Mouse (Mus musculus): ENCODE data around the gene Apc2.

The Apc2 gene

DNA sequence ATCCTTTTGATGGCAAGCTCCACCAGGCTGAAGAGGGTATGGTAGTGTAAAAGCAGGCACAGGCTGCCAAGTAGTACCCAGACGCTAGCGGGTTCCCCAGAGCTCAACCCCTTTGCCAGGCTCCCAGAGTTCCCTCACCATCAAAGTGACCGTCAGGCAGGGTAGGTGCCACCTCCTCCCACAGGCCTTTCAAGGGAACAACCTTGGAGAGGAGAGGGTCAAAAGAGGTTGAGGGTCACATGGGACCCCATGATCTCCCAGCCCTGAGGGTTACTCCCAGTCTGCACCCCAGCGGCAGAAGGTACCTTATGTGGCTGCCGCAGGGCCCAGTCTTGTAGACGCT is 36.3 kb upstream of the Apc2 start:
- ChIA-PET CTCF (interaction anchor here in 1 of 4 experiments (1.2 kb wide), 1 partner anchor 92 kb away, joined by 3 read pairs; no protein-coding TSS in a partner anchor), POLR2A (interaction anchor here in 3 of 4 experiments (0.5 to 12.5 kb wide), 18 partner anchors 9 to 405 kb away, joined by 3 to 169 read pairs (median 4); partner anchors contain the start of genes Apc2 (in 2 of the 3), Ndufs7 (in 2 of the 3), Rps15 (in 2 of the 3) and Pcsk4 (in 1 of the 3))

DNA sequence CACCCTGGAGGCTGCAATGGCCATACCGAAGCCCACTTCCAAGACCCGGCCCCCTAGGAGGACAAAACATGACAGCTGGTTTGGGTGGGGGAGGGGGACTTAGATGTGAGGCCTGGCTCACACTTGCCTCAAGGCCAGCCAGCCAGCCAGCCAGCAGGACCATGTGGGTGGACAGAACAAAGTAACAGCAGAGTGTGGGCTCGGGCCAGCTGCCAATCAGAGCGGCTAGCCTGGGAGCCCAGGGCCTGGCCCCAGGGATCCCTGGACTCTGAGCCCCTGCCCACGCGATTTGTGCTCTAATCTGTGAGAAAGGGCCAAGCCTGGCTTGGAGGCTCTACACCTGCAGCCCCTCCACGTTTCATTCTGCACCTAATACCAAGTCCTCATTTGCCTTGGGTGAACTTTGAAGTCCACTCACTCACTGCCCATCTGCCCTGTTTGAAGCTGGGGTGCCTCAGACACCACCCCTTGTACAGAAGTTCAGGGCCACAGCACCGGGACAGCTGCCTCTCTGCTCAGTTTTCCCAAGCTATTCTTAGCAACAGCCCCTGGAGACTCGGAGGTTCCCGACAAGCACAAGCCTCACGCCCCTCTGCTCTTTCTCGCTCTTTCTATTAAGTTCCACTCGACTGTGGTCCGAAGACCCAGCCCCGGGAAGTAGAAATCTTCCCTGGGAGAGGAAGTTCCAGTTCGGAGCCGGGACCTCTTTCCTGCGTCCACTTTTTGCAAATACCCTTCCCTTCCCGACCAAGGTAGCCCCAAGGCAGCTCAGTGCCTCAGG is 35.7 kb upstream of the Apc2 start:
- ChIA-PET CTCF (interaction anchor here in 3 of 4 experiments (0.6 to 2.6 kb wide), 14 partner anchors 9 to 448 kb away, joined by 3 to 14 read pairs (median 3); partner anchors contain the start of genes Adamtsl5 (in 1 of the 3), Cbarp (in 1 of the 3) and Ndufs7 (in 1 of the 3)), POLR2A (interaction anchor here in 3 of 4 experiments (0.6 to 12.5 kb wide), 46 partner anchors 8 to 646 kb away, joined by 3 to 169 read pairs (median 5); partner anchors contain the start of genes Mum1 (in 3 of the 3), Rps15 (in 3 of the 3), Apc2 (in 2 of the 3) and Ndufs7 (in 2 of the 3))

DNA sequence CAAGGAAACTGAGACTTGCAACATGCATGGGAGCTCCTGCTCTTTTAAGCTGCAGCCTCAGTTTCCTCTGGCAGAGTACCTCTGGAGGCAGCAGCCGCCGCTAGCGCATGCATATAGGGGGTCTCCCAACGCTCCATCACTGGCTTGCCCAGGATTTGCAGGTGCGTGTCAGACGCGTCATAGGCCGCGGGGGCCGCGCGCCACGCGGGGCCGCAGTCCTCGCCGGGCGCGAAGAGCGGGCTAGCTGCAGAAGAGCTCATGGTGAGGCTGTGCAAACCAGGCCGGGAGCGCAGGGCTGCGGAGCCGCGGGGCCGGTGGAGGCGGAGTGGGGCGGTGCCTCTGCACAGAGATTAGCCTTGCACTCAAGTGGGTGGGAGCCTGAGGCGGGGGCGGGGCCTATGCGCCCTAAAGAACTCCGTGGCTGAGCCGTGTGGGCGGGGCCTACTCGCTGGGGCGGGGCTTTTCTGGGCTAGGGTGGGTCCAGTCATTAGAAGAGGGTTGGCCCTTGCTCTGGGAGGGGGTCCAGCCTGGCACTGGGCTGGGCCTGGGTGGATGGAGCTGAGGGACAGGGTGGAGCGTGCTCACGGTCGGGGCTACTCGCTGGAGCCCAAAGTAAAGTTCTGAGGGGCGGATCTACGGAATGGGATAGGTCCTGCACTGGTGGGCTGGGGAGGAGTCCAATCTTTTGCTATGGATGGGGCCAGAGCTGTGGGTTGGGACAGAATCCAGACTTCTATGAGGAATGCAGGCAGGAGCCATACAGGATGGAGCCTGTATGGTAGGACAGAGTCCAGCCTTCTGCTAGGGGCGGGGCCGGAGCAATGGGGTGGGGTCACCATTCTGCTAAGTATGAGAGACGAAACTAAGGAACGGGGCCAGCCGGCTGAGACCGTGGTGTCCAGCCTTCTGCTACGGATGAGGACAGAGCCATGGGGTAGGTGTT is 34.9 kb upstream of the Apc2 start, which contains the start of the genes Gamt and Dazap1:
TSS of gene Gamt (minus strand) at position 371 of the 943 bp plus-strand sequence.
TSS of gene Dazap1 (plus strand) at position 845 of the 943 bp plus-strand sequence.
- ChIA-PET CTCF (interaction anchor here (0.6 to 2.6 kb wide), 22 partner anchors 8 to 759 kb away, joined by 3 to 14 read pairs (median 3); partner anchors contain the start of genes Adamtsl5 (in 1 of the 4), Arid3a (in 1 of the 4), Cbarp (in 1 of the 4) and Mum1 (in 1 of the 4)), POLR2A (interaction anchor here in 3 of 4 experiments (0.6 to 12.5 kb wide), 90 partner anchors 9 to 1867 kb away, joined by 3 to 169 read pairs (median 4); partner anchors contain the start of genes Mum1 (in 3 of the 3), Rps15 (in 3 of the 3), Apc2 (in 2 of the 3) and Cirbp (in 2 of the 3))

DNA sequence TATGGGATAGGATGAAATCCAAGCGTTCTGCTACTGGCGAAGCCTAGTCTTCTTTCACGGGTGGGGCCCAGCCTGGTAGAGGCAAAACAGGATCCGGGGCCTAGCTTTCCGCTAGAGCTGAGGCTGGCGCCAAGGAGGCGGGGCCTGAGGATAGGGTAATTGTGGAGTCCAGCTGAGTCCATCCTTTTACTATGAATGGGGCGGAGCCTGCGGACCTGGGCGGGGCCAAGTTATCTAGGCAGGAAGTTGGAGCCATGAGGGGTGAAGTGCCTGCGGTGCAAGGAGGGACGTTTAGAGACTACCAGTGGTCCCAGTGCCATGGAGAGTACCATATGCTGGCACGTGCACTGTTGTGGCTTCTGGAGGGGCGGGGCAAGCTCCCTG is 34.2 kb upstream of the Apc2 start:
- ChIA-PET POLR2A (interaction anchor here in 3 of 4 experiments (0.6 to 12.5 kb wide), 84 partner anchors 8 to 1867 kb away, joined by 3 to 169 read pairs (median 4); partner anchors contain the start of genes Rps15 (in 3 of the 3), Apc2 (in 2 of the 3), Cirbp (in 2 of the 3) and Mbd3 (in 2 of the 3)), CTCF (interaction anchor here in 3 of 4 experiments (0.6 to 2.6 kb wide), 16 partner anchors 31 to 759 kb away, joined by 3 to 14 read pairs (median 4); partner anchors contain the start of genes Adamtsl5 (in 1 of the 3), Arid3a (in 1 of the 3), Cbarp (in 1 of the 3) and Mum1 (in 1 of the 3))

DNA sequence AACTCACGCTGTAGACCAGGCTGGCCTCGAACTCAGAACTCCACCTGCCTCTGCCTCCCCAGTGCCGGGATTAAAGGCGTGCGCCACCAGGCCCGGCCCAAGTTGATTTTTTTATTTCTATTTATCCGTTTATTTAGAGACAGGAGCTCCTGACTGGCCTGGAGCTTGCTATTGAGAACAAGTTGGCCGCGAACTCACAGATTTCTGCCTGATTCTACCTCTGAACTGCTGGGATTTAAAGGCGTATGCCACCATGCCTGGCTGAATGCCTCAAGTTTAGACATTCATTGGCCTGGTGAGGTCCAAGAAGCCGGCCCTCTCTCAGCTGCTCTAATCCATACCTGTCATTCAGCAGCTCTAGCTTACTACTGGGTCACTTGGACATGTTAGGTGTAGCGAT is 33.6 kb upstream of the Apc2 start:
- CTCF ChIA-PET: interaction anchor here in 3 of 4 experiments (0.6 to 2.6 kb wide), 10 partner anchors 30 to 345 kb away, joined by 3 to 18 read pairs (median 4); partner anchors contain the start of genes Mum1 (in 1 of the 3), Pcsk4 (in 1 of the 3), Reep6 (in 1 of the 3) and Rps15 (in 1 of the 3)
- POLR2A ChIA-PET: interaction anchor here in 3 of 4 experiments (0.6 to 12.5 kb wide), 63 partner anchors 9 to 667 kb away, joined by 3 to 169 read pairs (median 5); partner anchors contain the start of genes Rps15 (in 3 of the 3), Apc2 (in 2 of the 3), Mbd3 (in 2 of the 3) and Mum1 (in 2 of the 3)

DNA sequence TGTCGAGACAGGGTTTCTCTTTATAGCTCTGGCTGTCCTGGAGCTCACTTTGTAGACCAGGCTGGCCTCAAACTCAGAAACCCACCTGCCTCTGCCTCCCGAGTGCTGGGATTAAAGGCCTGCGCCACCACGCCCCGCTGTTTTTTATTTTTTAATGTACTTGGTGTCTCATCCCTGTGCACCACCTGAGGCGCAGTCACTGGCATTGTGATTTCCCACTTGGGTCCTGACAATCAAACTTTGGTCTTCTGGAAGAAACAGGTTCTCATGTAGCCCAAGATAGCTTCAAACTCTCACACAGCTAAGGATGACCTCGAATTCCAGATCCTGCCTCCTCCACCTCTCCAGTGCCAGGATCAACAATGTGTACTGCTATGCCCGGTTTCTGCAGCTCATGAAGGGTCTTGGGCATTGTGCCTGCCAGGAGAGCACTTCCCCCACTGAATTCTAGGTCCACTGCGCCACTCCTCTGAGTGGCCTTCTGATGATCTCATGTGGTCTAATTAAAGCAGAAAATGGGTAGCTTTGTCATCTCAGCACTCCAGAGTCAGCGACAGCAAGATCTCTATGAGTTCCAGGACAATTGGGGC is 32.9 kb upstream of the Apc2 start:
- ChIA-PET POLR2A (interaction anchor here (0.6 to 12.5 kb wide), 25 partner anchors 8 to 413 kb away, joined by 3 to 169 read pairs (median 12); partner anchors contain the start of genes Apc2 (in 2 of the 4), Ndufs7 (in 2 of the 4), Rps15 (in 2 of the 4) and Med16 (in 1 of the 4)), CTCF (interaction anchor here in 1 of 4 experiments (0.7 kb wide), 1 partner anchor 344 kb away, joined by 3 read pairs; no protein-coding TSS in a partner anchor)

DNA sequence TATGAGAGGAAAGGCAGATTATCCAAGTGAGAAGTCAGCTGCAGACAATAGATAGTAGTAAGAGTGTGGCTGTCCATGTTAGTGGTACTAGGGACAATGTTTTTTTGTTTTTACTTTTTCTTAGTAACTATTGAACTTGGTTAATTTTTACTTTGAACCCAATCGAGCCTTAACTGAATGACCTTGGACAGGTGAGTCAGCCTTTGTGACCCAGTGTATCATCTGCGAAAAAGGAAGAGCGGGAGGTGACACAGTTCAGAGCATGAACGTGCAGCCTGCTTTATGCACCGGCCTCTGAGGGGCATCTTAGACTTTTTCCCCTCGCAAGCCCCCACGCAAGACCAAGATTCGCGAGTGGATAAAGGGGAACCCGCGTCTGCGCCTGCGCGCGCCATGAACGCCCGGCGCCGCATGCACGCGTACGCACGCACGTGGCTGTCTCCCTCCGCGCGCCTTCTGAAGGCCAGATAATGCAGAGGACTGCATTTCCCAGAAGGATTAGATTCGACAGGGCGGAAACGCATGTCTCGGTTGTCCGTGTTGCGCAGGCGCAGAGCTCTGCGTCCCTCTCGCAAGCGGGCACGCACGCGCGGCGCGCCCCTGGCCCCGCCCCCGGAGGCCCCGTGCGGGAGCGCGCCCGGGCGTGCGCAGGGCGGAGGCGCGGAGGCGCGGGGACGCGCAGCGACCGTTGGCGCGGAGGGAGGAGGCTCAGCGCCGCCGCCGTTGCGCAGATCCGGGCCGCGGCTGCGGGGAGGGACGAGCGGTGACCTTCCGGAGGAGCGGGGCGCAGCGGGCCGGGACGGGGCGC is 31.2 kb upstream of the Apc2 start:
- ChIA-PET CTCF (interaction anchor here in 3 of 4 experiments (0.6 to 1.3 kb wide), 9 partner anchors 8 to 496 kb away, joined by 3 to 5 read pairs (median 3); partner anchors contain the start of gene Mum1 (in 1 of the 3)), POLR2A (interaction anchor here (0.6 to 12.5 kb wide), 36 partner anchors 9 to 412 kb away, joined by 3 to 169 read pairs (median 4); partner anchors contain the start of genes Rps15 (in 4 of the 4), Apc2 (in 2 of the 4), Mum1 (in 2 of the 4) and Csnk1g2 (in 1 of the 4))

DNA sequence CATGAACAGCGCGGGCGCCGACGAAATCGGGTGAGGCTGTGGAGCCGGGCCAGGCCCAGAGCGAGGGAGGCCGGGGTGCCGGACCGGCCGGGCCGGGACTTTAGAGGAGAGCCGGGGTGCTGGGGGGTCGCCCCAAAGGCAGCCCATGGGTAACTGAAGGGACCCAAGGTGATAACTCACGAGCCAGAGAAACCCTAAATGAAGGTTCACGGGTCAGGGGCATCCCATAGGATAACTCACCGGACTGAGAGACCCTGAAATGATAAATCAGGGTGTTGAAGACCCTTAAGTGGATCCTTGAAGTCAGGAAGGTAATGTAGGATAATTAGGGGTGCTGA is 30.7 kb upstream of the Apc2 start:
- POLR2A ChIA-PET: interaction anchor here (0.7 to 12.5 kb wide), 35 partner anchors 9 to 411 kb away, joined by 3 to 169 read pairs (median 4); partner anchors contain the start of genes Rps15 (in 4 of the 4), Apc2 (in 2 of the 4), Mum1 (in 2 of the 4) and Csnk1g2 (in 1 of the 4)

DNA sequence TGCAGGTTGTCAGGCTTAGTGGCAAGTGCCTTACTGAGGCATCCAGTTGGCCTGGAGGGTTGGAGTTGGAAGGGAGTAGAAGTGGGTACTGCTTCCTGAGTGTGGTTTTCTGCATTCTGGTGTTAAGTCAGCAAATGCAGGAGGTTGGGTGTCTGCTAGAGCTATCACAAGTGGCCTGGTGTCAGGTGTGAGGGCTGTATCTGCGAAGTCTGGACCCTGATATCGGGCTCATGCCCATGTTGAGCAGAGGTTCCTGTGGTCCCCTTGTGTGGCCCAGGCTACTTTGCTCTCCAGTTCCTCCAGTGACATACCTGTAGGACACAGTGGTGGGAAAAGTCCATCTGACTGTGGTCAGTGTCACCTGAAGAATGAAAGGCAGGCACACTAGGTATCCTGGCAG is 25.7 kb upstream of the Apc2 start:
- ChIA-PET CTCF (no interaction called here), POLR2A (interaction anchor here in 2 of 4 experiments (1.0 to 2.1 kb wide), 8 partner anchors 8 to 103 kb away, joined by 3 to 6 read pairs (median 4); partner anchors contain the start of genes Dazap1 (in 1 of the 2) and Rps15 (in 1 of the 2))

More for the DNA sequence above, 30.7 kb upstream of the Apc2 start:
- CTCF ChIA-PET: interaction anchor here in 2 of 4 experiments (0.6 to 1.3 kb wide), 8 partner anchors 9 to 497 kb away, joined by 3 to 5 read pairs (median 3); partner anchors contain the start of gene Mum1 (in 1 of the 2)

DNA sequence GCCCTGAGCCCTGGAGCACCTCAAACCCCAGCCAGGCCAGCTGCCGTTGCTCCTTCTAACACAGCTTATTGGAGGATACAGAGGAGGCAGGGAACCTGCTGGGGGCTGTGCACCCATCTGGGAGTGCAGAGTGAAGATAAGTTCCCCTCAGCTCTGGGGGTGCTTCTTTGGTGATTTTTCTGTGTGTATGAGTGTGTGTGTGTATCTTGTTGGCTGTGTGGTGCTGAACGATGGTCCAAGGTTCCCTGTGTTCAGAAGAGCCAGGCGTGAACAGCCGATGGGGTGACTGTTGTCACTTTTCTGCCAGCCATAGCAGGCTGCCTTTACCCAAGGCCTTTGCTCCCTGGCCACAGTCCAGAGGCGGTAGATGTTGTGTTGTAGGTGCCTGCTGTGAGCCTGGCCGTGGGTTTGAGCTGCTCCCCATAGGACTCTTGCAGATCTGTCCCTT is 25.0 kb upstream of the Apc2 start:
- ChIA-PET POLR2A (interaction anchor here (0.6 to 9.6 kb wide), 10 partner anchors 8 to 503 kb away, joined by 3 to 87 read pairs (median 4); partner anchors contain the start of genes Rps15 (in 2 of the 4) and Apc2 (in 1 of the 4)), CTCF (no interaction called here)

DNA sequence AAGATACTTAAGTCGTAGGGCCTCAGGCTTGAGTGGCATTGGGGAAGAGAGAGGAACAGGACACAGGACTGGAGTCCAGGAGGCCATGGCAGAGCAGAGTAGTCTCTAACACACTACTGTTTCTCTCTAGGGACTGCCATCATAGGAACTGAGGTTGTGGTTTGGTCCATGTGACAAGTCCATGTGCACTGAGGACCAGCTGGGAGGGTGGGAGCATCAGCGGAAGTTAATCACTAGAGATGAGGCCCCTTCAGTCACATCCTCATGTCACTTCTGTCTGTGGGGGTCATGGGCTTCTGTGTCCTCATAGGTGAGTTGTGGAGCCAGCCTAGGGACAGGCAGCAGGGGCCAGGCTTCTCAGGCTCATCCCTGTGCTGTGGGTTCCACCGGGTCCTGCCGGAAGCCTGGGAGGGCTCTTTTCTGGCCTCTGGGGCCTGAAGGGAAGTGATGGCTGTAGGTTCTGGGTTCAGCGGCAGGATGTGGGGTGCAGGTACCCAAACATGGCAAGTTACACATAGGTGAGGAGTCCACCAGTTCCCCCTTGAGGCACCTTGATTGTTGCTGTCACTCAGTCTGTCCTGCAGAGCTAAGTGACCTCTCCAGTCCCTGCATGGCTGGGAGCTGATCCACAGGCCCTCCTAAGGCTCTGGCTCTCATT is 24.5 kb upstream of the Apc2 start:
- ChIA-PET POLR2A (interaction anchor here (0.6 to 9.6 kb wide), 11 partner anchors 9 to 504 kb away, joined by 3 to 87 read pairs (median 4); partner anchors contain the start of genes Rps15 (in 2 of the 4) and Apc2 (in 1 of the 4)), CTCF (no interaction called here)

DNA sequence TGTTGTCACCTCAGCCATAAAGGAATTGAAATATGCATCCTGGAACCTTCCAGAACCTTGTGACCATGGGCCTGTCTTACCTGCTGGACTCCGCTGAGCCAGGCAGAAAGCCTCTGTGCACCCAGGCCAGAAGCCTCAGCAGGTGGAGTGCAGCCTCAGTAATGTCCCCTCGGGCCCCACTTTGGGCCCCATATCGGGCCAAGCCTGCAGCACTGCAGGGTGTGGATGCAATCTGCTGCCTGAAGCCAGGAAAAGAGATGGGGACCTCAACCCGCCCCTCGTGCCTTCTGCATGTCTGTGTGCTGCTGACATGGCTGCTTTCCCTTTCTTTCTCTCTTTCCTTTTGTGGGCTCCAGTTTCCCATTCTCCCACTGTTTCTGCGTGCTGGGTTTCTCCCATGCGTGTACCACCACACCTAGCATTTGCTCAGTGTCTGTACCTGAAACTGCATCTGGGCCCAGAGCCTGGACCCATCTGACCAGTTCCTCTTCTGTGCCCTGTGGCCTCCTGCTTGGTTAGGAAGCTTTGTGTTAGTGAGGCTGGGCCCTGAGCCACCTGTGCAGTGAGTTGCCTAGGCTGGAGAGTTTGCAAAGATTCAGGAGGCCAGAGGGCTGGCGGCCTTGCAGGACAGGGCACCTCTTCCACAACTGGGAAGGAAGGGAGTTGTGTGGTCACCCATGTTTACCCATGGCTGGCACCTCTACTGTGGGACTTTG is 23.7 kb upstream of the Apc2 start:
- POLR2A ChIA-PET: interaction anchor here in 2 of 4 experiments (0.6 to 9.6 kb wide), 3 partner anchors 10 to 22 kb away, joined by 3 to 87 read pairs (median 15); partner anchors contain the start of genes Apc2 (in 1 of the 2) and Rps15 (in 1 of the 2)
- CTCF ChIA-PET: no interaction called here

DNA sequence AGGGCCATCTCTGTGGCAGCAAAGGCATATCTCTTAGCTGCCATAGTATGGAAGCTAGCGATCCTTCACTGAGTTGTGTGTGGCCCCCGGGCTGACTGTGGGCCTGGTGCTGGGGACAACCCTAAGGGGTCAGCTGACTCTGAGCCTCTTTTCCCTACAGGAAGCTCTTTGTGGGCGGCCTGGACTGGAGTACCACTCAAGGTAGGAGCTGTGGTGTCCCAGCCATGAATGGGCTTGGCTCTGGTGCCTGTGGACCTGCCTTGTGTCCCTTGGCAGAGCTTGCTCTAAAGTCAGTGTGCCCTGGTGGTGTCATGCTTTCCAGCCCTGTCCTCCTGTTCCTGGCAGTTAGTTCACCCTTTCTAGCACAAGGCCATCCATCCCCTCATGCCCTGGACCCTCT is 21.9 kb upstream of the Apc2 start:
- ChIA-PET CTCF (interaction anchor here (0.5 to 1.4 kb wide), 9 partner anchors 9 to 106 kb away, joined by 3 to 8 read pairs (median 3); partner anchors contain the start of genes Pcsk4 (in 1 of the 4) and Reep6 (in 1 of the 4)), POLR2A (interaction anchor here in 3 of 4 experiments (0.5 to 9.6 kb wide), 26 partner anchors 8 to 235 kb away, joined by 3 to 119 read pairs (median 4); partner anchors contain the start of genes Dazap1 (in 3 of the 3), Rps15 (in 3 of the 3), Apc2 (in 2 of the 3) and Cirbp (in 1 of the 3))

DNA sequence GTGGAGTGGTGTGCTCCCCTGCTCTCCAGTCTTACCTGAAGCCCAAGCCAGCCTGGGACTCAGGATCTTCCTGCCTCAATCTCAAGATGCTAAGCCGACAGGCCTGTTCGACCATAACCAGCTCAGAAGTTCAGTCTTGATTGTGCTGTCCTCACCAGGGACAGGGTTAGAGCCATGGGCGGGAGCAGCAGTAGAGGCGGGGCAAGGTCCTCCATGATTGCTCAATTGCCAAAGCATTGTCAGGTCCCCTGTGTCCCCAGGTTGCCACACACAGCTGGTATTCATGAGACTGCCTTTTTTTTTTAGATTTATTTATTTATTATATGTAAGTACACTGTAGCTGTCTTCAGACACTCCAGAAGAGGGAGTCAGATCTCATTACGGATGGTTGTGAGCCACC is 19.5 kb upstream of the Apc2 start:
- POLR2A ChIA-PET: interaction anchor here in 3 of 4 experiments (0.6 to 9.6 kb wide), 20 partner anchors 9 to 422 kb away, joined by 3 to 119 read pairs (median 4); partner anchors contain the start of genes Apc2 (in 2 of the 3), Rps15 (in 2 of the 3), Dazap1 (in 1 of the 3) and Gamt (in 1 of the 3)
- CTCF ChIA-PET: interaction anchor here in 2 of 4 experiments (0.6 to 1.1 kb wide), 3 partner anchors 10 to 405 kb away, joined by 3 to 4 read pairs (median 3); partner anchors contain the start of gene Adamtsl5 (in 1 of the 2)

Data from embryonic stem cell, embryonic (primary cell).